Mouse (Mus musculus) ES-Bruce4 (cell line): ENCODE measurements around the gene Mapk3.

Source experiments
- CTCF ChIP-seq: IDR thresholded peaks from one replicate; pipeline ENCODE4 v1.8.1; 2011; ENCODE audit warnings: low read depth, low read length
- EP300 ChIP-seq: IDR thresholded peaks from 2 replicates; pipeline ENCODE4 v1.6.1; 2011; ENCODE audit warnings: low read depth, low read length; ENCODE audit not compliant: insufficient read depth
- POLR2A ChIP-seq: IDR thresholded peaks from one replicate; pipeline ENCODE4 v1.8.1; 2011; ENCODE audit warnings: low read length; ENCODE audit not compliant: insufficient read depth

GRCm38 (mm10) chr7:126740132-126740735, 19.2 kb upstream of the Mapk3 start:
- TF ChIP-seq POLR2A: no peak
- TF ChIP-seq CTCF: no peak
- no peak for TF ChIP-seq EP300
